Mouse (Mus musculus) stomach, postnatal 0 days (tissue): ENCODE results near the gene Rbms3. TPM values are rescaled to one million over a fixed set of nuclear protein-coding genes. Genes with fewer than 3 reads are reported as not detected.

Experiments used
- ATAC-seq: fragments of 200-750 bp; cut with Nextera tagmentation; 2 replicates; pipeline ENCODE4 v1.8.0; 2017; ENCODE audit not compliant: low FRiP score, low TSS enrichment
- DNase-seq: peaks from one replicate; pipeline ENCODE4 v3.0.0-alpha.2; 2016; ENCODE audit warnings: low spot score
- H3K27ac ChIP-seq: fragments of 300-500 bp; sonication (generic); replicated peaks from 2 replicates; pipeline ENCODE4 v1.5.1; 2014; ENCODE audit warnings: mild to moderate bottlenecking, control low read depth
- H3K27me3 ChIP-seq: fragments of 300-500 bp; sonication (generic); 2 replicates; pipeline ENCODE4 v1.6.1; 2014; ENCODE audit warnings: low read length; ENCODE audit not compliant: control insufficient read depth, insufficient read depth
- H3K36me3 ChIP-seq: fragments of 300-500 bp; sonication (generic); 2 replicates; pipeline ENCODE4 v1.6.1; 2014; ENCODE audit warnings: low read length, mixed read lengths; ENCODE audit not compliant: control insufficient read depth, insufficient read depth
- H3K4me1 ChIP-seq: fragments of 300-500 bp; sonication (generic); replicated peaks from 2 replicates; pipeline ENCODE4 v1.6.1; 2014; ENCODE audit warnings: antibody characterized with exemption; ENCODE audit not compliant: control insufficient read depth, insufficient read depth
- H3K4me2 ChIP-seq: fragments of 300-500 bp; sonication (generic); replicated peaks from 2 replicates; pipeline ENCODE4 v1.6.1; 2014; ENCODE audit warnings: low read depth, mild to moderate bottlenecking, control low read depth, moderate library complexity
- H3K4me3 ChIP-seq: fragments of 300-500 bp; sonication (generic); 2 replicates; pipeline ENCODE4 v1.5.1; 2014; ENCODE audit warnings: low read depth, low read length, control low read depth
- H3K9ac ChIP-seq: fragments of 300-500 bp; sonication (generic); 2 replicates; pipeline ENCODE4 v1.6.1; 2014; ENCODE audit warnings: mild to moderate bottlenecking, low read length, control low read depth, mixed read lengths
- H3K9me3 ChIP-seq: fragments of 300-500 bp; sonication (generic); 2 replicates; pipeline ENCODE4 v1.6.1; 2016; ENCODE audit warnings: low read length; ENCODE audit not compliant: control insufficient read depth
- CTCF ChIP-seq: IDR thresholded peaks from 2 replicates; pipeline ENCODE4 v1.5.1; 2016; ENCODE audit warnings: antibody characterized with exemption, low read depth, mild to moderate bottlenecking, moderate library complexity
- EP300 ChIP-seq: optimal IDR thresholded peaks from 2 replicates; pipeline ENCODE3; 2016; ENCODE audit warnings: antibody characterized with exemption
- WGBS: fragments of 180-500 bp; shearing (Covaris S2); extraction: QIAGEN DNeasy Blood & Tissue Kit; methylation state at CpG from one replicate; pipeline ENCODE4 v1.1.7; 2014; 5-methylcytosine and 5-hydroxymethylcytosine counted together
- polyA plus RNA-seq: library from polyadenylated mRNA; unstranded; fragments of >200 nt; fragmentation: Nextera tagmentation; extraction: Ambion mirVana; gene quantifications from 2 replicates; pipeline ENCODE4 v1.2.1, GENCODE M21; 2015

Rbms3 gene
- polyA plus RNA-seq, 1 experiment from 2014 or later = 20.9 TPM

DNA sequence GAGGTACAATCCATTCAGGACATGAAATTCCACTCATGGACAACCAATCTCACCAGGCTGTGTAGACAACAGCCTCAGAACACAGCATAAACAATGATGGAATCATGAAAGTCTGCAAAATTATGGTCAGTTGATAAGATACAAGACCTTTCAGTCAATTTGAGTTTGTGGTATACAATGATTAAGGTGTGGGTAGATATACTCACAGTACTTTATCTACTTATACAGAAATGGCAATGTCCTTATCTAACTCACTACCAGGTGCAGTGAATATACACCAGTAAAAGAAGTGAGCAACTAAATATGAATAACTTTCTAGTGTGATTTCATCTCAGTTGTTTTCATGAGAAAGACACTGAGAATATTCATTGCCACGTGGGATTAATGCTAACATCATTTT lies 796.9 kb downstream of the Rbms3 start:
- H3K27me3 ChIP-seq = no peaks in the 10 kb centered on the region
- no peak for DNase-seq
- H3K9me3 ChIP-seq = no peaks in the 10 kb centered on the region
- no peak overlapping the region for H3K4me2 ChIP-seq
- no peaks in the 10 kb centered on the region for H3K36me3 ChIP-seq
- no peak overlapping the region for H3K27ac ChIP-seq
- no peaks in the 10 kb centered on the region for H3K4me1 ChIP-seq
- ATAC-seq = no peak
- no peak overlapping the region for H3K4me3 ChIP-seq
- 76% methylated on average over 1 of the region's 1 CpGs for WGBS
- H3K9ac ChIP-seq = no peak overlapping the region
- no peak for TF ChIP-seq EP300
- TF ChIP-seq CTCF = no peak

DNA sequence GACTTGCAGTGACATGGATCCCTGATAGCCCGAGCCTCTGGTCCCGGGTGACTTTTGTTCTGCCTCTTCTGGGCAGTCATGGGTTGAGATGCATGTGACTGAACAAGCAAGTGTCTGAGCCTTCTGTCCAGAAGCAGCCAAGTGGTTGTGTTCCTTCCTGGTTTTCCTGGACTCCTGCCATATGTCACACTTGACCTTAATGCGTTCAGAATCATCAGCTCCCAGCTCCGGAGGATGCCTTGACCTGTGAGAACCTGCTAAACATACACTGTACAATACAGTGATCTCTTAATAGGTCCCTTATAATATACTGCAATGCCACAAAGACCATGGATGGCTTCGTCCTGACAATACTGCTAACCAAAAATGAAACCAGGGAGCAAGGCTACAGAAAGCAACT lies 798.3 kb downstream of the Rbms3 start:
- no peak for TF ChIP-seq EP300
- TF ChIP-seq CTCF = no peak
- Histone ChIP-seq H3K27me3 (no peaks in the 10 kb centered on the region), H3K4me2 (no peak overlapping the region), H3K9ac (no peak overlapping the region), H3K27ac (no peak overlapping the region), H3K36me3 (no peaks in the 10 kb centered on the region), H3K4me1 (no peaks in the 10 kb centered on the region), H3K9me3 (no peaks in the 10 kb centered on the region), H3K4me3 (no peak overlapping the region)
- ATAC-seq (no peak), DNase-seq (no peak)
- 63% methylated on average over 5 of the region's 5 CpGs for WGBS

DNA sequence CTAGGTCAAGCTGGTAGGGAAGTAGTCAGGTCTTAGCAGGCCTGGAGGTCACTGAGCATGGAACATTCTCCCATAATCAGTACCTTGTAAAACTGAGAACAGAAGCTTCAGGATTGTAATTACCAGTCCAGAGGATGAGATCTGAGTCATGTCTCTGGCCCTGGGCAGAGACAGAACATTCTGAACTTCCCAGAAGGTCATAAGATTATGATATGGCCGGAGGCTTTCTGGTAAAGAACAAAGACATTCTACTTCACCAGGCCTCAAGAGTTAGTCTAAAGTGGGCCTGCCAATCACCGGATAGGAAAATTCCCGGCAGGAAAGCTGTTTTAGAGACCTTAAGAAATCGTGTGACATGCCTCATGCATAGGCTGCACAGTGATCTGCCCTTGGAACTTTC lies 799.8 kb downstream of the Rbms3 start:
- H3K4me3 ChIP-seq = no peak overlapping the region
- DNase-seq = no peak
- H3K36me3 ChIP-seq = no peaks in the 10 kb centered on the region
- 79% methylated on average over 4 of the region's 4 CpGs for WGBS
- H3K27ac ChIP-seq = no peak overlapping the region
- H3K4me2 ChIP-seq = no peak overlapping the region
- ATAC-seq = no peak
- no peak for TF ChIP-seq EP300
- no peak for TF ChIP-seq CTCF
- H3K9me3 ChIP-seq = no peaks in the 10 kb centered on the region
- no peak overlapping the region for H3K9ac ChIP-seq
- no peaks in the 10 kb centered on the region for H3K27me3 ChIP-seq
- H3K4me1 ChIP-seq = no peaks in the 10 kb centered on the region

GRCm38 (mm10) chr9:116821601-116822000 lies 808.1 kb downstream of the Rbms3 start:
- no peaks in the 10 kb centered on the region for H3K9me3 ChIP-seq
- H3K27me3 ChIP-seq = no peaks in the 10 kb centered on the region
- no peaks in the 10 kb centered on the region for H3K4me1 ChIP-seq
- no peak overlapping the region for H3K4me2 ChIP-seq
- no peaks in the 10 kb centered on the region for H3K36me3 ChIP-seq
- 80% methylated on average over 7 of the region's 7 CpGs for WGBS
- no peak overlapping the region for H3K9ac ChIP-seq
- DNase-seq (no peak), ATAC-seq (no peak)
- H3K27ac ChIP-seq = no peak overlapping the region
- H3K4me3 ChIP-seq = no peak overlapping the region
- no peak for TF ChIP-seq CTCF
- no peak for TF ChIP-seq EP300

GRCm38 (mm10) chr9:116817196-116817595 lies 812.5 kb downstream of the Rbms3 start:
- no peak for ATAC-seq
- Histone ChIP-seq H3K27me3 (no peaks in the 10 kb centered on the region), H3K4me1 (no peaks in the 10 kb centered on the region), H3K9ac (no peak overlapping the region), H3K36me3 (no peaks in the 10 kb centered on the region), H3K27ac (no peak overlapping the region), H3K4me3 (no peak overlapping the region), H3K9me3 (no peaks in the 10 kb centered on the region), H3K4me2 (no peak overlapping the region)
- TF ChIP-seq EP300 (no peak), CTCF (no peak)
- 88% methylated on average over 1 of the region's 1 CpGs for whole genome bisulfite sequencing
- no peak for DNase-seq

DNA sequence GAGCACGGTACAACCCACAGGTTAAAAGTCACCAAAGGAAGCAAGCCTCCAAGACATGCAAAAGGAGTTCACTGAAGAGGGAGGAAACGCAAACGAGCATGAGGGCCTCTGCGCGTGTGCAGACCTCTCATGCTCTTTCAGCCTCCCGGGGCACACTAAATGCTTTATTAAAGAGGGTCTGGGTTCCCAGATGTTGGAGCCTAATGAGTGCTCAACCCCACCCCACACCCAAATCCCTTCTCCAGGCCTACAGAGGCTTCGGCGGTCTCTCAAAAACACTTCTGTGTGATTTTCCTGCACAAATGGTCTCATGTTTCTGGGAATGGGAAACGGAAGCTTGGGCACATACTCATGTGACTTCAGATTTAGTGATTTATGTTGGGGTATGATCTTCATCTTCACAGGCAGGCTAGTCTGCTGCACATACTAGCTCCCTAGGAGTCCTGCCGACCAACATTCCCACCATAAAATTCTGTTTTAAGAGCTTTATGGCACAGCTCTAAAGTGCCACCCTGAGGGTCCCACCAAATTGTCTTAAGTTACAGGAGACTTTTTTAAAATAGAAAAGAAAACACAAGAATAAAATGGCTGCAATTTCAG lies 815.1 kb downstream of the Rbms3 start:
- no peaks in the 10 kb centered on the region for H3K4me1 ChIP-seq
- H3K4me3 ChIP-seq = no peak overlapping the region
- ATAC-seq = no peak
- no peak overlapping the region for H3K4me2 ChIP-seq
- DNase-seq = no peak
- TF ChIP-seq CTCF = no peak
- no peak for TF ChIP-seq EP300
- no peaks in the 10 kb centered on the region for H3K36me3 ChIP-seq
- H3K27ac ChIP-seq = no peak overlapping the region
- H3K9ac ChIP-seq = no peak overlapping the region
- no peaks in the 10 kb centered on the region for H3K9me3 ChIP-seq
- WGBS = 71% methylated on average over 10 of the region's 10 CpGs
- no peaks in the 10 kb centered on the region for H3K27me3 ChIP-seq
